Mouse (Mus musculus) MEL (cell line): ENCODE data around the gene Ascl2. TPM values are rescaled to one million over a fixed set of nuclear protein-coding genes. Genes with fewer than 3 reads are reported as not detected.

ENCODE experiments used
- DNase-seq: peaks from one replicate; pipeline ENCODE4 v3.0.0; 2011; ENCODE audit warnings: low read depth, low spot score
- H3K27ac ChIP-seq: 2 replicates; pipeline ENCODE4 v1.5.1; 2012; ENCODE audit warnings: low read depth, mild to moderate bottlenecking, control low read depth, low read length, moderate library complexity; ENCODE audit not compliant: control insufficient read depth
- H3K27me3 ChIP-seq, 2 experiments: fragments of 150-350 bp in 1 of 2; sonication (generic) in 1 of 2; 2 replicates each; pipeline ENCODE4 v1.6.1; 2012; ENCODE audit warnings: low read length in 2 of 2, mild to moderate bottlenecking in 2 of 2, improper control_type of control experiment in 1 of 2, moderate library complexity in 1 of 2; ENCODE audit not compliant: insufficient read depth in 2 of 2, control insufficient read depth in 1 of 2
- H3K36me3 ChIP-seq, 2 experiments: 2 replicates each; pipeline ENCODE4 v1.6.1; 2012 to 2014; ENCODE audit warnings: low read length in 2 of 2, improper control_type of control experiment in 1 of 2, inconsistent platforms in 1 of 2, mild to moderate bottlenecking in 1 of 2; ENCODE audit not compliant: insufficient read depth in 2 of 2, control insufficient read depth in 1 of 2
- H3K4me1 ChIP-seq, 2 experiments: fragments of 150-350 bp in 1 of 2; sonication (generic) in 1 of 2; 2 replicates each; pipeline ENCODE4 v1.6.1; 2012; ENCODE audit warnings: low read length in 2 of 2, improper control_type of control experiment in 1 of 2, mild to moderate bottlenecking in 1 of 2; ENCODE audit not compliant: insufficient read depth in 2 of 2, control insufficient read depth in 1 of 2
- H3K4me3 ChIP-seq, 2 experiments: fragments of 150-350 bp in 1 of 2; sonication (generic) in 1 of 2; 2 replicates each; pipeline ENCODE4 v1.5.1; 2012; ENCODE audit warnings: low read depth in 2 of 2, low read length in 2 of 2, mild to moderate bottlenecking in 2 of 2, moderate library complexity in 2 of 2, control low read depth in 1 of 2, improper control_type of control experiment in 1 of 2; ENCODE audit not compliant: control insufficient read depth in 1 of 2, insufficient read depth in 1 of 2
- H3K79me2 ChIP-seq: 2 replicates; pipeline ENCODE4 v1.6.1; 2012; ENCODE audit warnings: mild to moderate bottlenecking, low read length, moderate library complexity; ENCODE audit not compliant: control insufficient read depth, poor library complexity, insufficient read depth
- H3K9ac ChIP-seq: 2 replicates; pipeline ENCODE4 v1.6.1; 2012; ENCODE audit warnings: low read depth, mild to moderate bottlenecking, control low read depth, low read length, moderate library complexity; ENCODE audit not compliant: control insufficient read depth, poor library complexity, severe bottlenecking
- H3K9me3 ChIP-seq: fragments of 150-350 bp; sonication (generic); replicated peaks from 2 replicates; pipeline ENCODE4 v1.6.1; 2012; ENCODE audit warnings: mild to moderate bottlenecking, low read length, improper control_type of control experiment, moderate library complexity; ENCODE audit not compliant: insufficient read depth
- BHLHE40 ChIP-seq: IDR thresholded peaks from 2 replicates; pipeline ENCODE4 v1.6.1; 2012; ENCODE audit warnings: low read depth, mild to moderate bottlenecking, inconsistent platforms, low read length, improper control_type of control experiment, borderline replicate concordance
- CHD1 ChIP-seq: IDR thresholded peaks from 2 replicates; pipeline ENCODE4 v1.6.1; 2012; ENCODE audit warnings: low read depth, mild to moderate bottlenecking, inconsistent platforms, low read length, improper control_type of control experiment
- CHD2 ChIP-seq: IDR thresholded peaks from 2 replicates; pipeline ENCODE4 v1.6.1; 2011; ENCODE audit warnings: low read length, improper control_type of control experiment
- E2F4 ChIP-seq: IDR thresholded peaks from 2 replicates; pipeline ENCODE4 v1.6.1; 2011; ENCODE audit warnings: low read depth, low read length, improper control_type of control experiment, borderline replicate concordance
- EP300 ChIP-seq, 2 experiments: IDR thresholded peaks; 2 replicates each; pipeline ENCODE4 v1.6.1; 2011; ENCODE audit warnings: improper control_type of control experiment in 2 of 2, low read length in 2 of 2, low read depth in 1 of 2, mild to moderate bottlenecking in 1 of 2
- ETS1 ChIP-seq: IDR thresholded peaks from 2 replicates; pipeline ENCODE4 v1.6.1; 2012; ENCODE audit warnings: low read depth, mild to moderate bottlenecking, inconsistent platforms, low read length, improper control_type of control experiment, moderate library complexity
- GATA1 ChIP-seq: IDR thresholded peaks from 2 replicates; pipeline ENCODE4 v1.6.1; 2011; ENCODE audit warnings: low read depth, low read length, improper control_type of control experiment
- JUND ChIP-seq: IDR thresholded peaks from 2 replicates; pipeline ENCODE4 v1.6.1; 2011; ENCODE audit warnings: low read depth, mild to moderate bottlenecking, improper control_type of control experiment, low read length
- KAT2A ChIP-seq: conservative IDR thresholded peaks from 2 replicates; pipeline ENCODE4 v1.6.1; 2012; ENCODE audit warnings: low read depth, low read length, improper control_type of control experiment, inconsistent platforms
- MAFK ChIP-seq: IDR thresholded peaks from 2 replicates; pipeline ENCODE4 v1.6.1; 2011; ENCODE audit warnings: low read depth, mild to moderate bottlenecking, low read length, improper control_type of control experiment, borderline replicate concordance
- MXI1 ChIP-seq: IDR thresholded peaks from 2 replicates; pipeline ENCODE4 v1.6.1; 2011; ENCODE audit warnings: mild to moderate bottlenecking, low read depth, low read length, improper control_type of control experiment
- MYB ChIP-seq: IDR thresholded peaks from 2 replicates; pipeline ENCODE4 v1.6.1; 2011; ENCODE audit warnings: mild to moderate bottlenecking, low read depth, low read length, improper control_type of control experiment
- MYC ChIP-seq: IDR thresholded peaks from 2 replicates; pipeline ENCODE4 v1.6.1; 2011; ENCODE audit warnings: low read depth, mild to moderate bottlenecking, low read length, improper control_type of control experiment, moderate library complexity
- NELFE ChIP-seq: IDR thresholded peaks from 2 replicates; pipeline ENCODE4 v1.6.1; 2011; ENCODE audit warnings: low read depth, low read length, improper control_type of control experiment
- NRF1 ChIP-seq: IDR thresholded peaks from 2 replicates; pipeline ENCODE4 v1.6.1; 2014; ENCODE audit warnings: low read depth, mild to moderate bottlenecking, inconsistent platforms, low read length, improper control_type of control experiment, moderate library complexity; ENCODE audit not compliant: poor library complexity, insufficient read depth, severe bottlenecking
- POLR2A ChIP-seq, 2 experiments: IDR thresholded peaks; 2 replicates each; pipeline ENCODE4 v1.6.1; 2011 to 2012; ENCODE audit warnings: low read length in 2 of 2, mild to moderate bottlenecking in 2 of 2, control low read depth in 1 of 2, improper control_type of control experiment in 1 of 2, low read depth in 1 of 2, moderate library complexity in 1 of 2; ENCODE audit not compliant: control insufficient read depth in 1 of 2, insufficient read depth in 1 of 2, poor library complexity in 1 of 2
- POLR2AphosphoS2 ChIP-seq: IDR thresholded peaks from 2 replicates; pipeline ENCODE4 v1.6.1; 2011; ENCODE audit warnings: low read length, improper control_type of control experiment
- RAD21 ChIP-seq: IDR thresholded peaks from 2 replicates; pipeline ENCODE4 v1.6.1; 2011; ENCODE audit warnings: mild to moderate bottlenecking, low read depth, low read length, improper control_type of control experiment
- SIN3A ChIP-seq: IDR thresholded peaks from 2 replicates; pipeline ENCODE4 v1.6.1; 2012; ENCODE audit warnings: low read length, improper control_type of control experiment, inconsistent platforms
- SMC3 ChIP-seq: IDR thresholded peaks from 2 replicates; pipeline ENCODE4 v1.6.1; 2011; ENCODE audit warnings: low read depth, low read length, improper control_type of control experiment
- TBP ChIP-seq: IDR thresholded peaks from 2 replicates; pipeline ENCODE4 v1.8.0; 2011; ENCODE audit warnings: low read depth, low read length, improper control_type of control experiment
- TCF12 ChIP-seq: IDR thresholded peaks from 2 replicates; pipeline ENCODE4 v1.6.1; 2014; ENCODE audit warnings: low read depth, mild to moderate bottlenecking, inconsistent platforms, low read length, improper control_type of control experiment, moderate library complexity
- USF1 ChIP-seq: IDR thresholded peaks from 2 replicates; pipeline ENCODE4 v1.6.1; 2014; ENCODE audit warnings: low read depth, mild to moderate bottlenecking, inconsistent platforms, low read length, improper control_type of control experiment, moderate library complexity
- ZC3H11A ChIP-seq: IDR thresholded peaks from 2 replicates; pipeline ENCODE4 v1.6.1; 2012; ENCODE audit warnings: low read depth, mild to moderate bottlenecking, inconsistent platforms, low read length, improper control_type of control experiment
- ZKSCAN1 ChIP-seq: IDR thresholded peaks from 2 replicates; pipeline ENCODE4 v1.6.1; 2012; ENCODE audit warnings: low read depth, mild to moderate bottlenecking, inconsistent platforms, low read length, improper control_type of control experiment, moderate library complexity
- ZMIZ1 ChIP-seq: IDR thresholded peaks from 2 replicates; pipeline ENCODE4 v1.6.1; 2012; ENCODE audit warnings: low read depth, mild to moderate bottlenecking, inconsistent platforms, low read length, improper control_type of control experiment, moderate library complexity
- ZNF384 ChIP-seq: IDR thresholded peaks from 2 replicates; pipeline ENCODE4 v1.6.1; 2012; ENCODE audit warnings: low read depth, mild to moderate bottlenecking, inconsistent platforms, low read length, improper control_type of control experiment
- polyA plus RNA-seq, 2 experiments: library from polyadenylated mRNA; stranded (reverse) in 1 of 2; unstranded in 1 of 2; fragments of >175 nt in 1 of 2; fragments of >200 nt in 1 of 2; gene quantifications; 2 replicates each; pipeline versions ENCODE4 v1.2.1 to v1.2.4; 2012; ENCODE audit warnings: low replicate concordance in 2 of 2, low read depth in 1 of 2; ENCODE audit not compliant: insufficient read length in 2 of 2, insufficient read depth in 1 of 2, missing spikeins in 1 of 2
- total RNA-seq: library from RNA; depleted of rRNA; stranded (reverse); fragments of 300-350 nt; gene quantifications from 2 replicates; pipeline ENCODE4 v1.2.3, GENCODE M21; 2012

The Ascl2 gene
- total and polyA plus RNA-seq, 3 experiments: not detected

- H3K27me3 ChIP-seq: no peaks in the 10 kb centered on the region
- TF ChIP-seq SMC3 (peak; percentile 21), MXI1 (no peak), BHLHE40 (no peak), JUND (no peak), MAFK (no peak), TBP (no peak), ZC3H11A (no peak), E2F4 (no peak), MYC (no peak; the same call in 1 of the 2 replicates), USF1 (no peak), SIN3A (no peak), POLR2AphosphoS2 (peak; percentile 78), ZKSCAN1 (0 out of 2 replicates have a peak, but pooled peaks have one; percentile 3), NRF1 (no peak), RAD21 (no peak), ETS1 (no peak), CHD2 (no peak), MYB (0 out of 2 replicates have a peak, but pooled peaks have one; percentile 15), NELFE (peak; percentile 39; the same call in 1 of the 2 replicates), EP300 (IDR thresholded peaks at IDR 0.05; ENCODE audit: low read depth in 1 of 2, low read length in 2 of 2) (0 out of 4 replicates have a peak, but pooled peaks of 1 of the 2 experiments have one; percentile 4), POLR2A (IDR thresholded peaks at IDR 0.05; ENCODE audit: control insufficient read depth in 1 of 2, insufficient read depth in 1 of 2, low read depth in 1 of 2, low read length in 2 of 2, poor library complexity in 1 of 2) (peak; percentile 43 to 65; a peak in 3 of 4 replicates), GATA1 (no peak), ZNF384 (no peak), CHD1 (no peak), TCF12 (no peak), ZMIZ1 (peak; percentile 32), KAT2A (no peak)
- peaks cover 0 to 54% of the 10 kb centered on the region in 2 experiments for H3K36me3 ChIP-seq
- no peak overlapping the region for H3K9ac ChIP-seq
- no peak overlapping the region for H3K4me3 ChIP-seq
- no peak overlapping the region for H3K27ac ChIP-seq
- peaks cover 15% of the 10 kb centered on the region for H3K79me2 ChIP-seq
- no peaks in the 10 kb centered on the region for H3K9me3 ChIP-seq
- DNase-seq: peak; percentile 61
- H3K4me1 ChIP-seq: peaks cover 16 to 77% of the 10 kb centered on the region in 2 experiments
Measured at GRCm38 (mm10) chr7:143012230-143012875, 43.3 kb upstream of the Ascl2 start.
